Mouse (Mus musculus): ENCODE measurements around the gene Serpinc1. TPM values are rescaled to one million over a fixed set of nuclear protein-coding genes. Genes with fewer than 3 reads are reported as not detected.
"Not testable (repeated sequence)": the region's sequence is repeated elsewhere in the genome, so short reads cannot be mapped to it uniquely, and the experiment has no call there.

Serpinc1 gene
- 1 to 10 TPM in 1 of 2 experiments, under 1 TPM in 1; 0.09 to 1.4 TPM for total RNA-seq (2021)
- long read RNA-seq, experiment 1 = 0 reads
- long read RNA-seq, experiment 2 = 0 reads

DNA sequence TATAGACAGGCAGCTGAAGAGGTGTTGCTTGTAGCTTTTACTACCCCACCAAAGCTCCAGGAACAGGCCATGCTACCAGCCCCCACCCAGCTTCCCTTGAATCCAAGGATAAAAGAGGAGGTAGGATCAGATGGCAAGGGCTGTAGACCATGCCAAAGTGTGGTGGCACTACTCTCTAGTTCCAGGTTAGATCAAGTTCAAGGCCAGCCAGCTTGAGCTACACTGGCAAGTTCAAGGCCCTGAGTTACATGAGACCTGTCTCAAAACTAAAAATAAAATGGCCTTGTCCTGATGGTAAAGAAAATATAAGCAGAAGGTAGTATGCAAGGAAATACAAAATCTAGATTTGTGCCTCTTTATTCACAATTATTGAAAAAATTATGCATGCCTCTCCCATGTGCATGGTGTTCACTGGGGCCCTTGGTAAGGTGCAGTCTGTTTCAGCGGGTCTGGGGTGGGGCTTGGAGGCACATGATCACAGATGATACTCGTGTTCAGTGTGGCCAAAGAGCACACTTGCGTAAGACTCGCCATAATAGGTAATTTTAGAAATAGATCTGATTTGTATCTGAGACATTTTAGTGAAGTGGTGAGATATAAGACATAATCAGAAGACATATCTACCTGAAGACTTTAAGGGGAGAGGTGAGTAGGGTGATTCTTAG is at the start of gene Serpinc1:
Serpinc1 (plus strand) TSS at position 515 of the 665 bp plus-strand sequence.
- peak; percentile 10 for DNase-seq (ENCODE audit: low spot score)

DNA sequence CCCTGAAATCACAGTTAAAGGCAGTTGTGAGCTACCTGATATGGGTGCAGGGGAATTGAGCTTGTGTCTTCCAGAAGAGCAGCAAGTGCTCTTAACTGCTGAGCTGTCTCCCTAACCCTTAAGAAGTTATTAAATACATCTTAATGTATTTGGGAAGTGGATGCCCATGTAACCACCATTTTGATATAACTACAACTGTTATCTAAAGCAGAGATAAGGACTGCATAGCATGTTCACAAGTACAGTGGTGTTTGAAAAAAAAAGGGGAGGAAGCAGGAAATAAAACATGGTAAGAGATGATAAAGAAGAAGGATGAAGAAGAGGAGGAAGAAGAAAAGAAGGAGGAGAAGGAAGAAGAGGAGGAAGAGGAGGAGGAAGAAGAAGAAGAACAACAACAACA is 47.1 kb upstream of the Serpinc1 start:
- DNase-seq (ENCODE audit: low spot score) = no peak

DNA sequence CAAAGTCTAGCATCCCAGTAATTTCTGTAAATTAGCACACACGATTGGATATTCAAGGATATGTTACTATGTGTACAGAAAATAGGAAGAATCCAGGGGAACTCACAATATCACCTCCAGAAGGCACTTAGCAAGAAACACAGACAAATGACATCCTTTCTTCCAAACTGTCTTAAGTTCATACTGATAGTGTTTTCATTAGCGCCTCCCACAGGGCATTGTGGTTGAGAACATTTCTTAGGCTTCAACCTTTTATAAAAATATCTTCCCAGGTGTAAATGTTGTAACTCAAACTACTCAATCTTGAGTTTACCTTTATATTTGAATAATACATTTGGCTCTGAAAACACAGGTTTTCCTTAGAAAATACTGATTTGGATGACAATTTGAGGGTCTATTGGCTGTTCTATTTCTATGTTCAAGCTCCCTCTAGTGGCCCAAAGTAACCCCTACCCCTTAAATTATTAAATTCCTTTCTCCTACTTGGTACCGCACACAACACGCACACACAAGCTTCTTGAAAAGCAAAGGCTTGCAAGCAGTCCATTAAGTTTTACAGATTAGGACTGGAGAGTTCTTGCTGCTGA is 44.4 kb upstream of the Serpinc1 start:
- no peak for DNase-seq (ENCODE audit: low spot score)

DNA sequence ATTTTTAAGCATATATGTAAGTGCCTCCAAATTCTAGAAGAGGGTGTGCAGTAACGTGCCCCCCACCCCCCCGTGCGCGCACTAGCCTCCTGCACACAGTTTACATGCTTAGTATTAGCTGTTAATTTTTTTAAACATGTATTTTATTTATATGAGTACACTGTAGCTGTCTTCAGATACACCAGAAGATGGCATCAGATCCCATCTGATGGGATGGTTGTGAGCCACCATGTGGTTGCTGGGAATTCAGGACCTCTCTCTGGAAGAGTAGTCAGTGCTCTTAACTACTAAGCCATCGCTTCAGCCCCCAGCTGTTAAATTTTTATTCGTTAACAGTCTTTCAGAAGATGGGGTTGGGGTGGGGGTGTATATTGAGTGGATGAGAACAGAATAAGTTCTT is 42.8 kb upstream of the Serpinc1 start:
- DNase-seq (ENCODE audit: low spot score) = no peak

DNA sequence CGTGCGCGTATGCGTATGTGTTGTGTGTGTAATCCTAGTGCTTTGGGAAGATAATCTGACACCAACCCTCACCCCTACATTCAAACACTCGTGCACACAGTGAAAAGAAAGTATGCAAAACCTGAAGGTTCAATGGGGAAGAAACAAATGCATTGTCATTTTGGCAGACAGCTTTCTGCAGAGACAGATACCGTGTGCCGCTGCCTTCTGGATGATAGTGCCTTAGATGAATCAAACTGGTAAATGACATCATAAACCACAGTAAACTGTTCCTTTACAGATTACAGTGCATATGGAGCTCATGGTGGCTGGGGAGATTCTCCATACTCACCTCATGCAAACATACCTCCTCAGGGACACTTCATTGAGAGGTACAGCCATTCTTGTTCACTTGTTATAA is 15.2 kb upstream of the Serpinc1 start:
- no peak for DNase-seq (ENCODE audit: low spot score)

DNA sequence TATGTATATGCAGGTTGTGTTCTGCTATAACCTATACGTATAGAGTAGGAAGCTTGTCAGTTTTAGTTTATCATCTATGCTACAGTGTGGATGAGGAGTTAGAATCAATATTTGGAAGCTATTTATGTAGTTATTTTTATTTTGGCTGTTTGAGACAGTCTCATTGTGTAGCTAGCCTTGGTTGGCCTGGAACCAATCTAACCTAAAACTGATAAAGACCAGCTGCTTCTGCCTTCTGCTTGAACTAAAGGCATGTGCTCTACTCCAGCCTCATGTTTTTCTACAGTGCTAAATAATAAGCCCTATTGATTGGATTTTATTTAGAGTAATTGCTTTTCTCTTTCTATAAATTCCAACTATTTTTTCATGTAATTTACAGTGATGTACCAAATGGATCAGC is 11.1 kb upstream of the Serpinc1 start:
- DNase-seq (ENCODE audit: low spot score) = no peak

DNA sequence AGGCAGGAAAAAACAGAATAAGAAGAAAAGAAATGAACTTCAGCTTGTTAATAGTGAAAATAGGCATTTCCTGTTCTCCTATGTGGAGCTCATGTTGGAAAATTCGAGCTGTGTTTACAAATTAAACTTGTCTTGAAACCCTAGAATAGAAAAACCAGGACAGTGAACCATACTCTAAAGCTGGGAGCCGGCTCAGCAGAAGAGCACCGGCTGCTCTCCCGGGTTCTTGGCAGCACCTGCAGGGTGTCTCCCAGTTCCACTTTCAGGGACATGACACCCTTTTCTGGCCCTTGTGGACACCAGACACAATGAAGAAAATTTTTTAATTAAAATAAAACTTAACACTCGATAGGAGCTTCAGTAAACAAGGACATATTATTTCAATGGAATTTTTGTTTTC is 9.7 kb upstream of the Serpinc1 start:
- peak; percentile 40 for DNase-seq (ENCODE audit: low spot score)

DNA sequence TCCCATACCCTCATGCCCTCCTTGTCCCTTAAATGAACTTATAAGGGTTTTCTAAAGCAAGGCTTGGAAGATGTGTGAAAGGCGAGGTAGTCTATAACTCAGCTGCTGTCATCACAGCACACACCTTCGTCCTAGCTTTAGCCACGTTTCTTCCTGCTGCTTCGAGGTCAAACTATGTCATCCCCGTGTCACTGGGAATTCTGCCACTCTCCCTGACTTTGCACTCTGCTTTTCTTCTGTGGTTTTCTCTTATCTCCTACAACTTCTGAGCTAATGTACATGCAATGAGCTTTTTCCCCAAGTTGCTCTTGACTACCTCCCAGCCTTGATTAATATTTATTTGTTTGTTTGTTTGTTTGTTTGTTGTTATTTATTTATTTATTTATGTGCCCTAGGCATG is 1.6 kb downstream of the Serpinc1 start:
- no peak for DNase-seq (ENCODE audit: low spot score)

DNA sequence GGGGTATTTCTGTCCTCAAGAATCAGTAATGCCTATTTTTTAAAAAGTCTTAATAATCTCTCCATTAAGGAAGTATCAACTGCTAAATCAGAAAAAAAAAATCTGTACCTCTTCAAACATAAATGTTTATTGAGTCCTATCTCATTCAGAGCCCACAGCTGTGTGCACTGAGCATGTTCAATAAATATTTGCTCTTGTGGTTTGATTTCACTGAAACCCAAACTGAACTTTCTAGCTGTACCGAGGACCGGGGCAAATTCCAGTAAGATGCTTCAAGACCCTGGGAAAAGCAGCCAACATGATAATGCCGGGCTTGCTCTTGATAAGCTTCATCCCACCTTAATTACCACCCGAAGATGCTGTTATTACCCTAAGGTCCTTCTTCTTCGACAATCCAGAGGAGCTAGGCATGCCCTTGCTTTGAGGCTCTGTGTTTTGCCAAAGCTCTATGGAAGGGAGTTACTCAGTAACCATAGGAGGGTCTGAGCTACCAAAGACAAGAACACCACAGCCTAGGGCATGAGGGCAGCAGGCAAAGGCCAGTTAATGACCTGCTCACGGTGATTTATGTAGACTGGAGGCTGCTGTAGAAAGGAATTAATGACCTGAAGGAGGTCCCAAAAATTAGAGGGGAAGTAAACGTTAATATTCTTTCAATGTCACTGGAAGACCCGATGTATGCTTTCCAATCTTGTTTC is 2.3 kb downstream of the Serpinc1 start:
- no peak for DNase-seq (ENCODE audit: low spot score)

DNA sequence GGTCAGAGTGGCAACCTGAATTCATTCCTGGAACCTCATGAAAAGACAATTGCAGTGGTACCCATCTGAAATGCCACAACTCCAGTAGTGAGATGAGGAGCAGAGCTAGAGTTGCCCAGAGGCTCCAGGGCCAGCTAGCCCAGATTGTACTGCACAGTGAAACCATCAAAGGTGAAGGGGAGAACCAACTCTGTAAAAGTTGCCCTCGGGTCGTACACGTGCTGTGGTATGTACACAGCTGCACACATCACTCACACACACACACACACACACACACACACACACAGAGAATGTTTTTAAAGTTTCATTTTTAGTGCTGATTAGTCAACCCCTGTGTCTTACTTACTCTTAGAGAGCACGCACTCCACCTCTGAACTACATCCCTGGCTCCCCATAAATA is 3.0 kb downstream of the Serpinc1 start:
- no peak for DNase-seq (ENCODE audit: low spot score)

DNA sequence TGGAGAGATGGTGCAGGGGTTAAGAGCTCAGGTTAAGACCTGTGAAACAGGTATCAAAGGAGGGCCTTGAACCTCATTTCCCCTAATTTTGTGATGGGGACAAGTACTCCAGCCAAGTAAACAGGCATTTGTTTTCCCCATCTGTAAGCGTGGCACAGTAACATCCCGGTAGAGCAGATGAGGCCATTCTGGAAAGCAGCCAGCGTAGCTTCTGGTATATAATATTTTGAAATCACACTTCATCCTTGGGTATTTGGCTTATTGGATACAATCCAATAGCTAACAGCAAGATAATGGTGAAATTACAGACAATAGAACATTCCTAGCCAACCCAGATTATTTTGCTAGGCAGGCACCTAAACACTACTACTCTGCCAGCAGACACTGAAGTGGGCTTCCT is 4.5 kb downstream of the Serpinc1 start:
- no peak for DNase-seq (ENCODE audit: low spot score)

DNA sequence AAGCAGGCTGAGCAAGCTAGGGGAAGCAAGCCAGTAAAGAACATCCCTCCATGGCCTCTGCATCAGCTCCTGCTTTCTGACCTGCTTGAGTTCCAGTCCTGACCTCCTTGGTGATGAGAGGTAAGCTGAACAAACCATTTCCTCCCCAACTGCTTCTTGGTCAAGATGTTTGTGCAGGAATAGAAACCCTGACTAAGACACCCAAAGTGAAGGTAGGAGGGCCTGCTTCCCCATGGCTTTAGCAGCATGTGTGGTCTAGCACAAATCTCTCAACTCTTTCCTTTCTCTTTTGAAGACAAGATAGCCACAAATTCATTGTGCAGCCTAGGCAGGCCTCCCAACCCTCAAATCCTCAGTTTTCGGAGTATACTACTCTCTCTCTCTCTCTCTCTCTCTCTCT is 6.3 kb downstream of the Serpinc1 start:
- DNase-seq (ENCODE audit: low spot score) = not testable (repeated sequence)

DNA sequence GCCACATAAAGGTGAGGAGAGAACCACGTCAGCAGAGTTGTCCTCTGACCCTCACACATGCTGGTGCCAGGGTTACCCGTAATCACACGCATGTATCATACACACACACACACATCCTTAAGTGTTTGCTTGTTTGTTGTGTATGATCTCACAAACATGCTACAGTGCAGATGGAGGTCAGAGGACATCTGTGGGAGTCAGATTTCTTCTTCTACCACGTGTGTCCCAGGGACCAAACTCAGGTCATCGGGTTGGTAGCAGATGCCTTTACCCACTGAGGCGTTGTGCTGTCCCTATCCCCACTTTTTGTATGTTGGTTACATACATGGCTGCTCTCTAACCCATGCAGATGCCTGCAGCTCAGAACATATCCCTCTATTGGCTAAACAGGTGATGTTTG is 7.1 kb downstream of the Serpinc1 start:
- DNase-seq (ENCODE audit: low spot score) = no peak

DNA sequence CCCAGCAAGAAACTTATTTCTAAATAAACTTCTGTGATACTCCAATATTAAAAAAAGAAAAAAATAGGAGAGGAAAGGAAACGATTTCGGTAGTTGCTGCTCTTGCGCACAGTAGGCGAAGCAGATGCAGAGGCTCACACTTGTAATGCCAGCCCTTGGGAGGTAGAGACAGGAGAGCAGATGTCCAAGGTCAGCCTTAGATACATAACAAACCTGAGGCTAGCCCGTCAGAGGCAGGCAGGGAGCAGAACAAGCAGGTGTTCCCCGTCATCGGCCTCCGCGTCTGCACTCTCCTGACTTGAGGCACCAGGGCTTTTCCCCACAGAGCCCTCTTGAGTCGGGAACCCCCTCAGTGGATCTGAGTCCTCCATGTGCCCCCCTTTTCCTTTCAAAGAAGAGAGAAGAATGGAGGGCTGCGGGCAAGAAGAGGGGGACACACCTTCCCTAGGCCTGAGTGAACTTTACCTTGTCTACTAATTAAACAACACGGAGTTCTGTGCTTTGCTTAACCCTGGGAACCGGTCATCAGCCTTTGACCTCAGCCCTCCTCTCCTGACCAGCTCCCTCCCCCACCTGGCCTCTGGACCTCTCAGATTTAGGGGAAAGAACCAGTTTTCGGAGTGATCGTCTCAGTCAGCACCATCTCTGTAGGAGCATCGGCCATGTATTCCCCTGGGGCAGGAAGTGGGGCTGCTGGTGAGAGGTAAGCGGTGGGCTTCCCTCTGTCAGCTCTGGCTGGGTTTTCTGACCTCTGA is 8.7 kb downstream of the Serpinc1 start:
- no peak for DNase-seq (ENCODE audit: low spot score)

DNA sequence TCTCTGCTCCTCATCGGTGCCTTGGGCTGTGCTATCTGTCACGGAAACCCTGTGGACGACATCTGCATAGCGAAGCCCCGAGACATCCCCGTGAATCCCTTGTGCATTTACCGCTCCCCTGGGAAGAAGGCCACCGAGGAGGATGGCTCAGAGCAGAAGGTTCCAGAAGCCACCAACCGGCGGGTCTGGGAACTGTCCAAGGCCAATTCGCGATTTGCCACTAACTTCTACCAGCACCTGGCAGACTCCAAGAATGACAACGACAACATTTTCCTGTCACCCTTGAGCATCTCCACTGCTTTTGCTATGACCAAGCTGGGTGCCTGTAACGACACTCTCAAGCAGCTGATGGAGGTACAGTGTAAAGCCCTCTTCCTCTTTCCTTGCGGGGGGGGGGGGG is 11.0 kb downstream of the Serpinc1 start:
- DNase-seq (ENCODE audit: low spot score) = no peak

DNA sequence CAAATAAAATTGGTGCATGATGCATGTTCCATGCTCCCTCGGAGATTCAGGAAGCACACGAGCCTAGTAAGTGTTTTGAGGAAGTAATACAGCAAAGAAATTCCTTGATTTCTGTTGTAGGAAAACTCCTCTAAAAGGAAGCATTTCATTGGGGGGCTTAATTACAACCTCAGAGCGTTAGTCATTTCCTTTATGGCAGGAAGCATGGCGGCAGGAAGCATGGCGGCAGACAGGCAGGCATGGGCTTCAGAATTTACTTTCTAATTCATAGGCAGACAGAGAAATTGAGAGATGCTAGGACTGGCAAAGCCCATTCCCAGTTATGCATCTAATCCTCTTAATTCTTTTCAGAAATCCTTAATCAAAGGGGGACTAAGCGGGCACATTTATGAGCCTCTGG is 15.5 kb downstream of the Serpinc1 start:
- no peak for DNase-seq (ENCODE audit: low spot score)

DNA sequence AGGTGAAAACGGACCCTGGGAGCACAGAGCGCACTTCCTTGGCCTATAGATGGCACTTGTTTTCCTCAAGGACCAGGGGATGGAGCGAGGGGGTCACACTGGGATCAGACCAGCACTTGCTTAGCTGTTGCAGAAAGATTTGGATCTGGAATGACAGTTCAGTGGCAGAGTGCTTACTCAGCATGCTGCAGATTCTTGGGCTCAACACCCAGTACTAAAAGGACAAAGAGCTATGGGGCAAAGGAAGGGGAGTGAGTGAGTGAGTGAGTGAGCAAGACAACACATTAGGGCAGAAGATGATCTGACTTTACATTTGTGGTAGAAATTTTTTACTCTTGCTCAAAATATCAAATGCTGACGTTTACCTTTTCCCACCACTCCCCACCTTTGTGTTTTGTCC is 26.6 kb downstream of the Serpinc1 start:
- DNase-seq (ENCODE audit: low spot score) = no peak

DNA sequence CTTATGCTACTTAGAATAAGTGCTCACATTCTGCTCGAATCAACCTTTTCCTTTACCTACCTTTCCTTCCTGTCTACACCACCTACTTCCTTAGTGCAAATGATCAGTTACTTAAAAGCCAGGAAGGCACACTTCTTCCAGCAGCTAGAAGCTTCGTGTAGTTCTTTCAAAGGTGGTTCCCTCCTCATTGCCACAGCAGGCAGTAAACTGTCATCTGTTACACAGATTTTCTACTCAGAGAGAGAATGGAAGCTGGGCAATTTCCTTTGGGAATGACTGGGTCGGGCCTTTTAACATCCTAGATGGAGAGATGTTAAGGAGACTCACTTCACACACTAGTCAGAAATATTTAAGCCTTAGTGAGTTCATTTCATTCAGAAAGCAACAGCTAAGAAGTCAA is 27.1 kb downstream of the Serpinc1 start:
- DNase-seq (ENCODE audit: low spot score) = no peak

DNA sequence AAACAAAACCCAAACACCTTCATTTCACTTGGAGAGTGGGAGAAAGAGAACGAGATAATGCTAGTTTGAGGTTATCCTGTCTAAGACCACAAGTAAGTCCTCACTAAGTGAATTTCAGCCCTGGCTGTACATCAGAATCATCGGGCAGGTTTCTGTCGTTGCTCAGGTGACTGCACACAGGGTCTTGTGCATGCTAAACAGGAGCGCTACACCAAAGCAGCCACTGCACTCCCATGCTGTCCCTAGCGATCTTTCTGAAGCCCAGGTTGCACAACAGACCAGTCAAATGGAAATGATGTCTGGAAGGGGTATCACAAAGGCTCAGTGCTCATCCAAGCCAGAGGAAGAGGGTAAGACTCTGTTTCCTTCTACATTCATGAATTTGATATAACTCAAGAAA is 28.1 kb downstream of the Serpinc1 start:
- DNase-seq (ENCODE audit: low spot score) = no peak

DNA sequence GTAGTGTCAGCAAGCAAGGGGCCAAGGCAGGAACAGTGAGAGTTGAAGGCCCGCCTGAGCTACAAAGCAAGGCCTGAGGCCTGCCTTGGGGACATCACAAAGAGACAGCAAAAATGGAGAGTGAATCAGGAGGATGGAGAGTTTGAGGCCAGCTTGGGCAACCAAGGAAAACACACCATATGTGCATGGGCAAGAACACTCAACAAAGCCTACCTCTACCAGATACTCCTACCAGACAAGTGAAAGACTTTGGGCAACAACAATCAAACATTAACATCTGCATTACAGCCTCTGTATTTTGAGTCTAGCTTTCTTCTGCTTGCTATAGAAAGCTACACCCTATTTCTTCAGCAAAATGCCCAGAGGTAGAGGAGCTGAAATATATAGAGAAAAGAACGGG is 29.7 kb downstream of the Serpinc1 start:
- no peak for DNase-seq (ENCODE audit: low spot score)

DNA sequence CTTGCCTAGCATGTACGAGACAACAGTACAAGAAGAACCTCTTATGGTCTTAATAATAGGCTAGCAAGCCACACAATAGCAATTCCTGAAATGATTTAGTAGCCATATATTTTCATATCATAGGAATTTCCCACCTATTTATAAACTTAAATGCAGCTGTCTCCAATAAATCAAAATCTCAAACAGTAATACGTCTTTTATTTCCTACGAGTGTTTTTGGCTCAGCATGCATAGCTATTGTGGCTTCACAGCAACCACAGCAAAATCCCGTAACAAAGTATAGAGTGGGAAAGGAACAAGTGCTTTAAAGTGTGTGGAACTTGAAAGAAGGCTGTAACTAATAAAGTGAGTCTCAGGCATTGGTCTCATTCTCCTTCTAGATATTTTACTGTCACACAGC is 32.1 kb downstream of the Serpinc1 start:
- no peak for DNase-seq (ENCODE audit: low spot score)

DNA sequence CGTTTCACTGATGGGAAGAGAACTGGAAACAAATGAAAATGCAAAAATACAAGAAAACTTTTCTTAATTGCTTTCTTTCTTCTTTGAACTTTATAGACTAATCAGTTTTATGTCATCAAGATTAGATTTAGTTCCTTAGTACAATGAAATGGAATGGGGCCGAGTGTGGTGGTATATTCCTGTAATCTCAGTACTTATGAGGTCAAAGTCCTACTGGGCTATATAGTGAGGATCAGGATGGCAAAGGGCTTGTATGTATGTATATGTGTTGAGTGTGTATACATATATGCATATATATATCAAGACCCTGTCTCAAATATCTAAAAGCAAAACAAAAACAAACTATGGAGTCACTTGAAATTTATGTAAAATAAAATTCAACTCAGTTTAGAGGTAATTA is 38.0 kb downstream of the Serpinc1 start:
- DNase-seq (ENCODE audit: low spot score) = no peak
